Mouse (Mus musculus) heart, adult 2 months (tissue): ENCODE results near the gene Mc3r. TPM values are rescaled to one million over a fixed set of nuclear protein-coding genes. Genes with fewer than 3 reads are reported as not detected.

ENCODE experiments used
- DNase-seq, 2 experiments: peaks; one replicate each; pipeline ENCODE4 v3.0.0; 2021
- H3K27ac ChIP-seq: fragments of 200-600 bp; 2 replicates; pipeline ENCODE4 v1.8.1; 2022
- H3K27me3 ChIP-seq: fragments of 200-500 bp; 2 replicates; pipeline ENCODE4 v1.6.1; 2012; ENCODE audit warnings: mild to moderate bottlenecking, low read length, inconsistent platforms, mixed read lengths; ENCODE audit not compliant: control insufficient read depth, insufficient read depth
- H3K36me3 ChIP-seq: fragments of 200-500 bp; 2 replicates; pipeline ENCODE4 v1.6.1; 2012; ENCODE audit warnings: low read length, inconsistent platforms; ENCODE audit not compliant: control insufficient read depth, insufficient read depth
- H3K4me1 ChIP-seq: fragments of 200-500 bp; 2 replicates; pipeline ENCODE4 v1.6.1; 2011; ENCODE audit warnings: low read length; ENCODE audit not compliant: control insufficient read depth, insufficient read depth
- H3K4me3 ChIP-seq: fragments of 200-600 bp; 2 replicates; pipeline ENCODE4 v1.8.1; 2022
- H3K79me2 ChIP-seq: fragments of 200-500 bp; replicated peaks from 2 replicates; pipeline ENCODE4 v1.6.1; 2012; ENCODE audit warnings: mild to moderate bottlenecking, inconsistent platforms, low read length, moderate library complexity, mixed read lengths; ENCODE audit not compliant: control insufficient read depth, insufficient read depth
- H3K9ac ChIP-seq: fragments of 200-500 bp; 2 replicates; pipeline ENCODE4 v1.6.1; 2012; ENCODE audit warnings: low read depth, mild to moderate bottlenecking, control low read depth, inconsistent platforms, low read length, mixed read lengths
- CTCF ChIP-seq: fragments of 200-600 bp; IDR thresholded peaks from 2 replicates; pipeline ENCODE4 v1.8.1; 2022; ENCODE audit warnings: antibody characterized with exemption, mild to moderate bottlenecking, moderate library complexity
- EP300 ChIP-seq: fragments of 200-500 bp; IDR thresholded peaks from 2 replicates; pipeline ENCODE4 v1.6.1; 2011; ENCODE audit warnings: low read depth, low read length, control low read depth; ENCODE audit not compliant: insufficient read depth
- POLR2A ChIP-seq: fragments of 200-500 bp; IDR thresholded peaks from 2 replicates; pipeline ENCODE4 v1.6.1; 2011; ENCODE audit warnings: mild to moderate bottlenecking, low read depth, low read length, control low read depth; ENCODE audit not compliant: insufficient read depth
- WGBS: fragments of 180-500 bp; shearing (Covaris S2); methylation state at CpG from one replicate; pipeline ENCODE4 v1.1.7; 2018; 5-methylcytosine and 5-hydroxymethylcytosine counted together
- intact Hi-C: fragments of 180-260 bp; cut with DNase I; formaldehyde crosslinking; loops from one replicate; pipeline ENCODE4 v1.15.1; 2025
- polyA plus RNA-seq: library from polyadenylated mRNA; depleted of rRNA; stranded (reverse); fragments of >200 nt; gene quantifications from 2 replicates; pipeline ENCODE4 v1.2.3, GENCODE M21; 2012
- total RNA-seq, 2 experiments: library from RNA; stranded (reverse); gene quantifications; 2 replicates each; pipeline ENCODE4 v1.2.3; 2021

Mc3r gene
- total and polyA plus RNA-seq, 3 experiments: not detected

GRCm38 (mm10) chr2:172288965-172289364, 40.7 kb downstream of the Mc3r start:
- H3K4me3 ChIP-seq: no peak overlapping the region
- no peaks in the 10 kb centered on the region for H3K4me1 ChIP-seq
- no peak for DNase-seq
- intact Hi-C loops: no loop called here
- H3K27me3 ChIP-seq: no peaks in the 10 kb centered on the region
- H3K79me2 ChIP-seq: no peaks in the 10 kb centered on the region
- H3K27ac ChIP-seq: no peak overlapping the region
- H3K36me3 ChIP-seq: no peaks in the 10 kb centered on the region
- 32% methylated on average over 10 of the region's 11 CpGs for WGBS
- no peak for TF ChIP-seq CTCF
- TF ChIP-seq POLR2A: no peak
- H3K9ac ChIP-seq: no peak overlapping the region

- Histone ChIP-seq H3K4me1 (no peaks in the 10 kb centered on the region), H3K27me3 (no peaks in the 10 kb centered on the region), H3K36me3 (no peaks in the 10 kb centered on the region), H3K9ac (no peak overlapping the region), H3K79me2 (no peaks in the 10 kb centered on the region), H3K4me3 (no peak overlapping the region), H3K27ac (no peak overlapping the region)
- DNase-seq: no peak
- 21% methylated on average over 1 of the region's 1 CpGs for WGBS
- no peak for TF ChIP-seq CTCF
- no peak for TF ChIP-seq EP300
- TF ChIP-seq POLR2A: no peak
- intact Hi-C loops: no loop called here
These were observed 41.3 kb downstream of the Mc3r start for GRCm38 (mm10) chr2:172289632-172290031.

- WGBS: 67% methylated on average over 11 of the region's 11 CpGs
- Histone ChIP-seq H3K27me3 (no peaks in the 10 kb centered on the region), H3K27ac (no peak overlapping the region), H3K36me3 (no peaks in the 10 kb centered on the region), H3K4me3 (no peak overlapping the region), H3K9ac (no peak overlapping the region), H3K79me2 (no peaks in the 10 kb centered on the region), H3K4me1 (no peaks in the 10 kb centered on the region)
- DNase-seq: no peak
- no peak for TF ChIP-seq POLR2A
- no peak for TF ChIP-seq CTCF
- TF ChIP-seq EP300: no peak
- intact Hi-C loops: no loop called here
These were observed 42.2 kb downstream of the Mc3r start for GRCm38 (mm10) chr2:172290474-172290873.

GRCm38 (mm10) chr2:172291025-172291424, 42.7 kb downstream of the Mc3r start:
- intact Hi-C loops: no loop called here
- Histone ChIP-seq H3K4me3 (no peak overlapping the region), H3K27me3 (no peaks in the 10 kb centered on the region)

GRCm38 (mm10) chr2:172291755-172292524, 43.6 kb downstream of the Mc3r start:
- no peak overlapping the region for H3K27ac ChIP-seq
- H3K36me3 ChIP-seq: no peaks in the 10 kb centered on the region
- H3K4me3 ChIP-seq: no peak overlapping the region
- TF ChIP-seq EP300: no peak
- TF ChIP-seq CTCF: no peak
- no peak for TF ChIP-seq POLR2A
- H3K27me3 ChIP-seq: no peaks in the 10 kb centered on the region
- H3K4me1 ChIP-seq: no peaks in the 10 kb centered on the region
- H3K79me2 ChIP-seq: no peaks in the 10 kb centered on the region
- no peak overlapping the region for H3K9ac ChIP-seq
- WGBS: 81% methylated on average over 14 of the region's 14 CpGs
- intact Hi-C loops: no loop called here
- no peak for DNase-seq

More at GRCm38 (mm10) chr2:172291025-172291424, 42.7 kb downstream of the Mc3r start:
- H3K4me1 ChIP-seq: no peaks in the 10 kb centered on the region
- no peaks in the 10 kb centered on the region for H3K79me2 ChIP-seq
- H3K27ac ChIP-seq: no peak overlapping the region
- H3K36me3 ChIP-seq: no peaks in the 10 kb centered on the region
- H3K9ac ChIP-seq: no peak overlapping the region
- WGBS: 74% methylated on average over 7 of the region's 7 CpGs
- no peak for DNase-seq
- TF ChIP-seq EP300: no peak
- no peak for TF ChIP-seq POLR2A
- TF ChIP-seq CTCF: no peak

GRCm38 (mm10) chr2:172292525-172293405, 44.5 kb downstream of the Mc3r start:
- no peaks in the 10 kb centered on the region for H3K27me3 ChIP-seq
- no peaks in the 10 kb centered on the region for H3K36me3 ChIP-seq
- no peak overlapping the region for H3K4me3 ChIP-seq
- TF ChIP-seq POLR2A (no peak), EP300 (no peak), CTCF (no peak)
- H3K9ac ChIP-seq: no peak overlapping the region
- no peaks in the 10 kb centered on the region for H3K79me2 ChIP-seq
- DNase-seq: no peak
- intact Hi-C loops: no loop called here
- 74% methylated on average over 14 of the region's 14 CpGs for WGBS
- no peak overlapping the region for H3K27ac ChIP-seq
- no peaks in the 10 kb centered on the region for H3K4me1 ChIP-seq
